In genomic region chr4:109683561-109683960, GRCm38 (mm10) we compare ENCODE assay signal across 26 mouse cellular contexts. TPM values are rescaled to one million over a fixed set of nuclear protein-coding genes. Genes with fewer than 3 reads are reported as not detected.
DNase-seq lines count a peak whose midpoint lies in the region; ATAC-seq and TF ChIP-seq lines count a peak whose summit lies in the region.
"Had no signal": no experiment of that assay in that cellular context is flagged by ENCODE, and none has a peak within 500 bp of the region (broad histone marks: within the 10 kb centered on the region; RNA-seq: fewer than 3 reads in every experiment).

No protein-coding gene starts in this region.

- H3K27me3 ChIP-seq in liver, embryonic 13.5 days, result no peaks in the 10 kb centered on the region
- no peaks in the 10 kb centered on the region for H3K27me3 ChIP-seq in liver, embryonic 12.5 days (replicated peaks)
- no peaks in the 10 kb centered on the region for H3K27me3 ChIP-seq in kidney, embryonic 16.5 days (ENCODE audit: insufficient read depth, low read length)
- H3K27me3 ChIP-seq: embryonic facial prominence, embryonic 12.5 days; embryonic facial prominence, embryonic 15.5 days; heart, embryonic 12.5 days; heart, embryonic 15.5 days; hindbrain, embryonic 13.5 days had no signal

- no peak overlapping the region for H3K27ac ChIP-seq in liver, embryonic 13.5 days
- H3K27ac ChIP-seq in liver, embryonic 12.5 days, result no peak overlapping the region
- no peak overlapping the region for H3K27ac ChIP-seq in kidney, embryonic 16.5 days (ENCODE audit: low read length)
- H3K27ac ChIP-seq: embryonic facial prominence, embryonic 12.5 days; embryonic facial prominence, embryonic 15.5 days; heart, embryonic 15.5 days; hindbrain, embryonic 10.5 days; hindbrain, embryonic 13.5 days had no signal

- no peaks in the 10 kb centered on the region for H3K9me3 ChIP-seq in liver, embryonic 13.5 days (replicated peaks)
- H3K9me3 ChIP-seq in liver, embryonic 12.5 days (replicated peaks), result no peaks in the 10 kb centered on the region
- no peaks in the 10 kb centered on the region for H3K9me3 ChIP-seq in kidney, embryonic 16.5 days (ENCODE audit: low read length)
- H3K9me3 ChIP-seq: embryonic facial prominence, embryonic 12.5 days; embryonic facial prominence, embryonic 15.5 days; G1E; heart, embryonic 12.5 days; heart, embryonic 15.5 days; hindbrain, embryonic 10.5 days; hindbrain, embryonic 13.5 days had no signal

- H3K9ac ChIP-seq in liver, embryonic 13.5 days, result no peak overlapping the region
- H3K9ac ChIP-seq in liver, embryonic 12.5 days, result no peak overlapping the region
- no peak overlapping the region for H3K9ac ChIP-seq in kidney, embryonic 16.5 days (replicated peaks; ENCODE audit: low read length)
- H3K9ac ChIP-seq: embryonic facial prominence, embryonic 12.5 days; embryonic facial prominence, embryonic 15.5 days; forebrain, postnatal 0 days; heart, embryonic 12.5 days; heart, embryonic 15.5 days; hindbrain, embryonic 13.5 days had no signal

- no peak for TF ChIP-seq POLR2A in lung, adult 2 months (IDR thresholded peaks at IDR 0.05; ENCODE audit: borderline replicate concordance, extremely low read depth, low read depth, low read length)

- peaks cover 9% of the 10 kb centered on the region; the same call in 1 of the 2 replicates for H3K36me3 ChIP-seq in liver, embryonic 13.5 days
- H3K36me3 ChIP-seq in liver, embryonic 12.5 days, result peaks cover 13% of the 10 kb centered on the region
- no peaks in the 10 kb centered on the region for H3K36me3 ChIP-seq in kidney, embryonic 16.5 days (ENCODE audit: insufficient read depth, low read length)
- H3K36me3 ChIP-seq: embryonic facial prominence, embryonic 12.5 days; embryonic facial prominence, embryonic 15.5 days; heart, embryonic 15.5 days had no signal

- peak; percentile 31; the same call in 1 of the 2 replicates for ATAC-seq in liver, embryonic 13.5 days (ENCODE audit: low read depth)
- no peak for ATAC-seq in liver, embryonic 12.5 days
- no peak for ATAC-seq in kidney, embryonic 16.5 days (ENCODE audit: low FRiP score, low TSS enrichment)
- ATAC-seq: forebrain, embryonic 14.5 days; forebrain, postnatal 0 days; hindbrain, embryonic 16.5 days had no signal

- H3K4me3 ChIP-seq in liver, embryonic 13.5 days (replicated peaks), result no peak overlapping the region
- no peak overlapping the region for H3K4me3 ChIP-seq in liver, embryonic 12.5 days
- H3K4me3 ChIP-seq in kidney, embryonic 16.5 days (ENCODE audit: low read length), result no peak overlapping the region
- H3K4me3 ChIP-seq in lung, adult 2 months (replicated peaks; ENCODE audit: extremely low read depth, low read depth, low read length), result no peak overlapping the region
- H3K4me3 ChIP-seq: embryonic facial prominence, embryonic 12.5 days; embryonic facial prominence, embryonic 15.5 days; heart, embryonic 12.5 days; heart, embryonic 15.5 days; hindbrain, embryonic 10.5 days; hindbrain, embryonic 13.5 days had no signal

- no peak for DNase-seq in liver, embryonic 13.5 days
- DNase-seq in ES-CJ7 (ENCODE audit: low read depth, low spot score) (peak; percentile 35), R1 (ENCODE audit: low read depth, low spot score) (peak; percentile 85)
- no peak for DNase-seq in lung, adult 2 months
- no peak for DNase-seq in kidney, adult 8-10 months
- DNase-seq: adrenal gland, postnatal 10 days; adrenal gland, postnatal 36 days; cerebellum, adult 2 months; cerebellum, adult 9-11 months; cerebellum, postnatal 25 days; forebrain, postnatal 0 days; gastrocnemius, postnatal 25 days; heart, adult 18-20 months; heart, postnatal 10 days; heart, postnatal 36 days had no signal

- no peak overlapping the region for H3K4me2 ChIP-seq in liver, embryonic 13.5 days
- H3K4me2 ChIP-seq in liver, embryonic 12.5 days, result no peak overlapping the region
- no peak overlapping the region for H3K4me2 ChIP-seq in kidney, embryonic 16.5 days (replicated peaks; ENCODE audit: low read depth, low read length)
- H3K4me2 ChIP-seq: embryonic facial prominence, embryonic 12.5 days; embryonic facial prominence, embryonic 15.5 days; heart, embryonic 12.5 days; heart, embryonic 15.5 days; hindbrain, embryonic 13.5 days had no signal

- WGBS in liver, embryonic 13.5 days (ENCODE audit: insufficient replicate concordance), result 55% methylated on average over 2 of the region's 2 CpGs
- 61% methylated on average over 2 of the region's 2 CpGs for WGBS in liver, embryonic 12.5 days (ENCODE audit: insufficient replicate concordance)
- 71% methylated on average over 2 of the region's 2 CpGs for WGBS in kidney, embryonic 16.5 days
- WGBS in lung, adult 2 months, result 74% methylated on average over 2 of the region's 2 CpGs

- no peak for TF ChIP-seq CTCF in lung, adult 2 months (IDR thresholded peaks at IDR 0.05; ENCODE audit: insufficient read depth, low read length)

- peaks cover 30% of the 10 kb centered on the region for H3K4me1 ChIP-seq in liver, embryonic 13.5 days (replicated peaks)
- H3K4me1 ChIP-seq in liver, embryonic 12.5 days, result peaks cover 39% of the 10 kb centered on the region
- H3K4me1 ChIP-seq in kidney, embryonic 16.5 days (ENCODE audit: insufficient read depth, low read length), result no peaks in the 10 kb centered on the region
- peaks cover 7% of the 10 kb centered on the region for H3K4me1 ChIP-seq in lung, adult 2 months (ENCODE audit: control insufficient read depth, insufficient read depth, low read length)
- H3K4me1 ChIP-seq: embryonic facial prominence, embryonic 12.5 days; embryonic facial prominence, embryonic 15.5 days; heart, embryonic 12.5 days; hindbrain, embryonic 10.5 days; hindbrain, embryonic 13.5 days had no signal

RNA-seq across cellular contexts. Expression of gene Faf1, which starts 7.2 kb away (rescaled TPM):
- 16.5 and 18.6 TPM in 2 replicates for polyA plus RNA-seq in liver, embryonic 13.5 days (2015; fragmentation: Nextera tagmentation; extraction: Ambion mirVana)
- polyA plus RNA-seq in liver, embryonic 12.5 days (2016; fragmentation: Nextera tagmentation; extraction: Ambion mirVana), result 31.3 and 31.4 TPM in 2 replicates
- 17.8 and 18.8 TPM in 2 replicates for polyA plus RNA-seq in kidney, embryonic 16.5 days (2015; fragmentation: Nextera tagmentation; extraction: Ambion mirVana)
- polyA plus RNA-seq in lung, adult 2 months (2012; rRNA removed), result 7.2 and 7.4 TPM in 2 replicates

RNA-seq across cellular contexts. Expression of gene Cdkn2c, which starts 16.6 kb away (rescaled TPM):
- 13.2 and 16.2 TPM in 2 replicates for polyA plus RNA-seq in liver, embryonic 13.5 days (2015; fragmentation: Nextera tagmentation; extraction: Ambion mirVana)
- 14.8 and 15.7 TPM in 2 replicates for polyA plus RNA-seq in liver, embryonic 12.5 days (2016; fragmentation: Nextera tagmentation; extraction: Ambion mirVana)
- polyA plus RNA-seq in kidney, embryonic 16.5 days (2015; fragmentation: Nextera tagmentation; extraction: Ambion mirVana), result 4.5 and 4.9 TPM in 2 replicates
- 8.7 and 13.1 TPM in 2 replicates for polyA plus RNA-seq in lung, adult 2 months (2012; rRNA removed)

Comparison
In these comparisons a context has a peak if more than half of its experiments do, and no peak if none do; other contexts are left out.
1. DNase-seq: peak in ES-CJ7 (single experiment) and R1 (single experiment); none in liver, embryonic 13.5 days (single experiment), lung, adult 2 months (single experiment) and kidney, adult 8-10 months (0 of 2).